Mouse (Mus musculus) lung, adult 2 months (tissue): ENCODE measurements at regions not wholly inside any gene's neighbourhood (a gene's known extent, or its start where the extent isn't known, plus 50 kb on each side); places are given as distances from the start of the nearest gene placed in this dataset.
"Not testable (repeated sequence)": the region's sequence is repeated elsewhere in the genome, so short reads cannot be mapped to it uniquely, and the experiment has no call there.

Source experiments
- DNase-seq: peaks from one replicate; pipeline ENCODE4 v3.0.0; 2022
- H3K4me1 ChIP-seq: fragments of 200-500 bp; 2 replicates; pipeline ENCODE4 v1.6.1; 2011; ENCODE audit warnings: low read length; ENCODE audit not compliant: control insufficient read depth, insufficient read depth
- H3K4me3 ChIP-seq: fragments of 200-500 bp; replicated peaks from 2 replicates; pipeline ENCODE3; 2011; ENCODE audit warnings: low read depth, mild to moderate bottlenecking, control low read depth, low read length; ENCODE audit errors: extremely low read depth
- CTCF ChIP-seq: fragments of 200-500 bp; IDR thresholded peaks from 2 replicates; pipeline ENCODE4 v1.5.1; 2011; ENCODE audit warnings: mild to moderate bottlenecking, low read length, control low read depth; ENCODE audit not compliant: insufficient read depth
- POLR2A ChIP-seq: fragments of 200-500 bp; IDR thresholded peaks from 2 replicates; pipeline ENCODE4 v1.6.1; 2011; ENCODE audit warnings: low read depth, mild to moderate bottlenecking, control low read depth, low read length, borderline replicate concordance; ENCODE audit errors: extremely low read depth
- WGBS: fragments of 180-500 bp; shearing (Covaris S2); methylation state at CpG from one replicate; pipeline ENCODE4 v1.1.7; 2018; 5-methylcytosine and 5-hydroxymethylcytosine counted together

- no peak for DNase-seq
- TF ChIP-seq POLR2A: no peak
- TF ChIP-seq CTCF: no peak
- Histone ChIP-seq H3K4me3 (no peak overlapping the region), H3K4me1 (no peaks in the 10 kb centered on the region)
- 33% methylated on average over 2 of the region's 2 CpGs for WGBS
Measured at GRCm38 (mm10) chr11:12535063-12535462, 70.3 kb upstream of the Cobl start.

DNA sequence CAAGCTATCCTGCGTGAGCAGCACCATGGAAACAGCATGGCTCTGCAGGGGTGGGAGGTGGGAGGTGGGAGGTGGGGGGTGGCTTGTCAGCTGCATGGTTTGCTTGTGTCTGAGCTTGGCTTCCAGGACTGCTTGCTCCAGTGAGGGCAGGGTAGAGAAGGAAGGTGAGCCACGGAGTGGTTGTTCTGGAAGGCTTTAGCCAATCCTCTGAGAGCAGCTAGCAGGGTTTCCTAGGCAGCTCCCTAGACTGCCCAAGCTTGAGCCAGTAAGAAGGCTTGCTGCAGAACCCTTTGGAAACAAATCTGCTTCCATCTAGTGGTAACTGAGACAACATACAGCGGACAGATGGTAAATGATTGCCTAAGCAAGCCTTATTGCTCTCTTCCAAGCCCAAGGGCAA, 67.5 kb upstream of the Cobl start:
- 19% methylated on average over 3 of the region's 3 CpGs for WGBS
- Histone ChIP-seq H3K4me1 (no peaks in the 10 kb centered on the region), H3K4me3 (no peak overlapping the region)
- DNase-seq: no peak
- TF ChIP-seq CTCF (peak; percentile 30; the same call in 1 of the 2 replicates), POLR2A (no peak)

DNA sequence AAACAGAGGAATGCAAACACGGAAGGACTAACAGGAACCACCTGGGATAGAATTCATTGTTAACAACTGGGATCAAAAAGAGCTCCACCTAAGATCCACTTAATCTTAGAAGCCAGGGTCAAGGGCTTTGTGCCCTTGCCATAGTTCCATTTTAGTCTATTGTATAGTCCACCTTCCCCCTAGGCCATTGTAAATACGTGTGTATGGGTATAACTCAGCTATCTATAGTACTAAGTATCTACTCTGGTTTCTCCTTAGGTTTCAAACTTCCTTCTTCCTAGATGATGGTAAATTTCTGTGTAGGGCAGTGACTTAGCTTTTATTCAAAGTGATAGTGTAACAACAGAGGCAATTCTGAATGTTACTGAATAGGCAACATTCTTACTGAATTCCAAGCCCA, 57.3 kb upstream of the Cobl start:
- DNase-seq, H3K4me1 ChIP-seq, H3K4me3 ChIP-seq: not testable (repeated sequence)
- 44% methylated on average over 2 of the region's 2 CpGs for WGBS

DNA sequence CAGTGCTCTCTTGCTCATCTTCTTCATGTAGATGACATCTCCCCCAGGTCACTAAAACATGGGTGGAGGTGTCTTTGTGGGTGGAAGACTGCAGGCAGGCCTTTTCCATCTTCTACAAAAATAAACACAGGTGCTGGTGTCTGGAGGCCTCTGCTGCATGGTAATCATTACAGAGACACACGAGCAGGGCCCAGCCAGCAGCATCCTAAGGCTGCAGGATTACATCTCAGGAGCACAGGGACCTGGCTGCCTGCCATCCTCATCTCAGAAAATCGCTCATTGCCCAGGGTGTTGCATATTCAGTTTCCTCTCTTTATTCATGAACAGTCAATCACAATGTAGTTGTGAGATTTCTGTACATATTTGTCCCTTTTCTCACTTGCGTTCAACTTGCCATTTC, 56.5 kb upstream of the Cobl start:
- no peak for DNase-seq
- Histone ChIP-seq H3K4me1 (no peaks in the 10 kb centered on the region), H3K4me3 (no peak overlapping the region)
- 37% methylated on average over 3 of the region's 3 CpGs for WGBS
- TF ChIP-seq CTCF: no peak
- TF ChIP-seq POLR2A: no peak

GRCm38 (mm10) chr11:12516374-12516773, 51.6 kb upstream of the Cobl start:
- 82% methylated on average over 2 of the region's 2 CpGs for WGBS
- DNase-seq: no peak
- Histone ChIP-seq H3K4me3 (no peak overlapping the region), H3K4me1 (no peaks in the 10 kb centered on the region)
- TF ChIP-seq CTCF: no peak
- no peak for TF ChIP-seq POLR2A
